9 mouse cellular contexts compared by ENCODE assay signal in the genomic region with DNA sequence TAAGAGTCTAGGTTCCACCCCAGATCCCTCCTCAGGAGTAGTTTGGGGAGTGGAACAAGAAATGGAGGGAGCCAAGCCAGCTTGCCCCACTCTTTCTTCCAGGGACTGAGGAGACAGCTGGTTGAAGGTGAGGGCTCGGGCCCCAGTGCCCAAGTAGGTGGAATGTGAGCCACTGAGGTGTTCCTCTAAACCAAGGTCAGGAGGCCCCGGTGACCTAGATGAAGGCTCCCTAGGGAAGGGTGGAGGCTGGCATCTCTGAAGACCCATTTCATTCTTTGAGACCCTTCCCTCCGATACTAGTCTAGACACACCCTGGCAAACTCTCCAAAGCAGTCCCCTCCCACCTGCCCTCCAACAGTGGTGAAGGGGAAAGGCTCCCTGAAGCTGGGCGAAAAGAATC. TPM values are rescaled to one million over a fixed set of nuclear protein-coding genes. Genes with fewer than 3 reads are reported as not detected.
DNase-seq lines count a peak whose midpoint lies in the region; ATAC-seq and TF ChIP-seq lines count a peak whose summit lies in the region.
"Had no signal": no experiment of that assay in that cellular context is flagged by ENCODE, and none has a peak within 500 bp of the region (broad histone marks: within the 10 kb centered on the region; RNA-seq: fewer than 3 reads in every experiment).

No protein-coding gene starts in this region.

- H3K27me3 ChIP-seq in heart, adult 2 months (ENCODE audit: control insufficient read depth, insufficient read depth, low read length): no peaks in the 10 kb centered on the region
- no peaks in the 10 kb centered on the region for H3K27me3 ChIP-seq in ES-Bruce4 (ENCODE audit: control insufficient read depth, insufficient read depth, low read length, poor library complexity, severe bottlenecking)
- no peaks in the 10 kb centered on the region for H3K27me3 ChIP-seq in heart, postnatal 0 days (ENCODE audit: control insufficient read depth, insufficient read depth, low read length)
- no peaks in the 10 kb centered on the region for H3K27me3 ChIP-seq in liver, embryonic 16.5 days (ENCODE audit: control insufficient read depth, insufficient read depth, low read depth, low read length)

- H3K4me3 ChIP-seq in heart, adult 2 months: peak overlapping the region; percentile 59; the same call in 1 of the 2 replicates
- H3K4me3 ChIP-seq in ES-Bruce4 (ENCODE audit: low read depth, low read length): peak overlapping the region; percentile 82
- H3K4me3 ChIP-seq in heart, postnatal 0 days (ENCODE audit: low read depth, low read length): peak overlapping the region; percentile 74
- H3K4me3 ChIP-seq in liver, embryonic 16.5 days (ENCODE audit: low read depth, low read length): no peak overlapping the region

- WGBS in heart, adult 2 months: 61% methylated on average over 4 of the region's 4 CpGs
- 66% methylated on average over 3 of the region's 4 CpGs for WGBS in heart, postnatal 0 days
- 57% methylated on average over 4 of the region's 4 CpGs for WGBS in liver, embryonic 16.5 days (ENCODE audit: insufficient replicate concordance)

- ATAC-seq in heart, postnatal 0 days (ENCODE audit: insufficient read depth, low read depth): no peak
- ATAC-seq in liver, embryonic 16.5 days (ENCODE audit: low read depth): no peak
- ATAC-seq: CD4-positive, CD25-positive, alpha-beta regulatory T cell, adult 4 months had no signal

- no peak for TF ChIP-seq CTCF in heart, adult 2 months (IDR thresholded peaks at IDR 0.05)
- no peak for TF ChIP-seq CTCF in ES-Bruce4 (IDR thresholded peaks at IDR 0.05; ENCODE audit: low read depth, low read length)
- TF ChIP-seq CTCF in heart, postnatal 0 days (IDR thresholded peaks at IDR 0.05; ENCODE audit: low read depth): no peak

- intact Hi-C loops in heart, adult 2 months (cut with DNase I): no loop called here

- peak overlapping the region; percentile 11; the same call in 1 of the 2 replicates for H3K9ac ChIP-seq in heart, adult 2 months (ENCODE audit: low read depth, low read length)
- peak overlapping the region; percentile 90 for H3K9ac ChIP-seq in ES-Bruce4 (ENCODE audit: low read depth, poor library complexity, severe bottlenecking)
- H3K9ac ChIP-seq in heart, postnatal 0 days (replicated peaks; ENCODE audit: low read depth, low read length): 0 out of 2 replicates have a peak overlapping the region, but pooled peaks have one; percentile 77
- H3K9ac ChIP-seq in liver, embryonic 16.5 days (ENCODE audit: low read depth, low read length): no peak overlapping the region

- no peak for DNase-seq in heart, adult 2 months
- no peak for DNase-seq in heart, adult 9 months (ENCODE audit: low spot score in 2 of 2)
- no peak for DNase-seq in heart, postnatal 0 days (ENCODE audit: low spot score)
- DNase-seq in frontal cortex, postnatal 10 days (ENCODE audit: low spot score in 2 of 2): no peak
- DNase-seq in urinary bladder, postnatal 14 days (ENCODE audit: low spot score): no peak
- no peak for DNase-seq in B cell, adult 2 months

- TF ChIP-seq POLR2A in heart, adult 2 months (IDR thresholded peaks at IDR 0.05; ENCODE audit: insufficient read depth, low read depth, low read length): no peak
- no peak for TF ChIP-seq POLR2A in ES-Bruce4 (IDR thresholded peaks at IDR 0.05; ENCODE audit: insufficient read depth, low read length)

- TF ChIP-seq EP300 in heart, adult 2 months (IDR thresholded peaks at IDR 0.05; ENCODE audit: insufficient read depth, low read depth, low read length): no peak
- no peak for TF ChIP-seq EP300 in ES-Bruce4 (IDR thresholded peaks at IDR 0.05; ENCODE audit: insufficient read depth, low read depth, low read length)
- TF ChIP-seq EP300 in heart, postnatal 0 days (IDR thresholded peaks at IDR 0.05; ENCODE audit: low read depth): no peak

- H3K4me1 ChIP-seq in heart, adult 2 months (ENCODE audit: control insufficient read depth, insufficient read depth, low read length): no peaks in the 10 kb centered on the region; the same call in 1 of the 2 replicates
- peaks cover 7% of the 10 kb centered on the region for H3K4me1 ChIP-seq in ES-Bruce4 (ENCODE audit: control insufficient read depth, insufficient read depth, low read length)
- H3K4me1 ChIP-seq in heart, postnatal 0 days (ENCODE audit: control insufficient read depth, insufficient read depth): 0 out of 2 replicates have a peak, but pooled peaks cover 4% of the 10 kb centered on the region
- peaks cover 24% of the 10 kb centered on the region for H3K4me1 ChIP-seq in liver, embryonic 16.5 days (ENCODE audit: control insufficient read depth, low read depth, low read length)

- H3K9me3 ChIP-seq in ES-Bruce4 (replicated peaks; ENCODE audit: control insufficient read depth, insufficient read depth, low read length, poor library complexity, severe bottlenecking): no peaks in the 10 kb centered on the region
- no peaks in the 10 kb centered on the region for H3K9me3 ChIP-seq in heart, postnatal 0 days (replicated peaks; ENCODE audit: control insufficient read depth, low read length)
- no peaks in the 10 kb centered on the region for H3K9me3 ChIP-seq in liver, embryonic 16.5 days (replicated peaks; ENCODE audit: control insufficient read depth, low read length)

- H3K79me2 ChIP-seq in heart, adult 2 months (replicated peaks; ENCODE audit: control insufficient read depth, insufficient read depth, low read length): no peaks in the 10 kb centered on the region

- H3K4me2 ChIP-seq in heart, postnatal 0 days (ENCODE audit: low read depth, low read length): peak overlapping the region; percentile 96
- H3K4me2 ChIP-seq in liver, embryonic 16.5 days (ENCODE audit: low read depth, low read length): peak overlapping the region; percentile 90

- H3K27ac ChIP-seq in heart, adult 2 months: peak overlapping the region; percentile 57
- no peak overlapping the region for H3K27ac ChIP-seq in ES-Bruce4 (ENCODE audit: insufficient read depth, low read length)
- H3K27ac ChIP-seq in heart, postnatal 0 days (ENCODE audit: low read depth): no peak overlapping the region
- no peak overlapping the region for H3K27ac ChIP-seq in liver, embryonic 16.5 days (ENCODE audit: low read length)

- H3K36me3 ChIP-seq in heart, adult 2 months (ENCODE audit: control insufficient read depth, insufficient read depth, low read length): no peaks in the 10 kb centered on the region
- peaks cover 5% of the 10 kb centered on the region for H3K36me3 ChIP-seq in ES-Bruce4 (ENCODE audit: control insufficient read depth, insufficient read depth, low read length, poor library complexity, severe bottlenecking)
- H3K36me3 ChIP-seq in heart, postnatal 0 days (replicated peaks; ENCODE audit: control insufficient read depth, insufficient read depth, low read length): no peaks in the 10 kb centered on the region
- no peaks in the 10 kb centered on the region for H3K36me3 ChIP-seq in liver, embryonic 16.5 days (ENCODE audit: control insufficient read depth, insufficient read depth)

RNA-seq across cellular contexts. Expression of a gene that starts 12.0 kb away (rescaled TPM):
- total RNA-seq in heart, adult 2 months (2021): not detected
- polyA plus RNA-seq in heart, adult 2 months (2012; rRNA removed): 0.06 TPM in 1 of 2 replicates, not detected in the other
- not detected in 2 replicates for polyA plus RNA-seq in ES-Bruce4 (2011; ENCODE audit: insufficient read depth, insufficient read length, low read depth, missing spikeins)
- total RNA-seq in heart, postnatal 0 days (2014; rRNA removed; ENCODE audit: low replicate concordance): not detected in 2 replicates
- 0.10 TPM in 1 of 2 replicates, not detected in the other for polyA plus RNA-seq in heart, postnatal 0 days (2015; fragmentation: Nextera tagmentation; extraction: Ambion mirVana)
- polyA plus RNA-seq in liver, embryonic 16.5 days (2015; fragmentation: Nextera tagmentation; extraction: Ambion mirVana): 1.0 and 1.1 TPM in 2 replicates
- polyA plus RNA-seq: CD4-positive, CD25-positive, alpha-beta regulatory T cell, adult 4 months had no signal

RNA-seq across cellular contexts. Expression of a gene that starts 17.5 kb away (rescaled TPM):
- total RNA-seq in heart, adult 2 months (2021): 10 to 100 TPM; 10.1 to 10.4 TPM
- polyA plus RNA-seq in heart, adult 2 months (2012; rRNA removed): 7.3 and 12.0 TPM in 2 replicates
- polyA plus RNA-seq in ES-Bruce4 (2011; ENCODE audit: insufficient read depth, insufficient read length, low read depth, missing spikeins): 26.8 and 29.6 TPM in 2 replicates
- 5.4 and 7.9 TPM in 2 replicates for total RNA-seq in heart, postnatal 0 days (2014; rRNA removed; ENCODE audit: low replicate concordance)
- polyA plus RNA-seq in heart, postnatal 0 days (2015; fragmentation: Nextera tagmentation; extraction: Ambion mirVana): 4.5 and 5.5 TPM in 2 replicates
- polyA plus RNA-seq in liver, embryonic 16.5 days (2015; fragmentation: Nextera tagmentation; extraction: Ambion mirVana): 5.5 and 7.0 TPM in 2 replicates
- polyA plus RNA-seq: CD4-positive, CD25-positive, alpha-beta regulatory T cell, adult 4 months had no signal

RNA-seq across cellular contexts. Expression of a gene that starts 44.2 kb away (rescaled TPM):
- 10 to 100 TPM; 36.4 to 36.7 TPM for total RNA-seq in heart, adult 2 months (2021)
- 38.6 and 44.6 TPM in 2 replicates for polyA plus RNA-seq in heart, adult 2 months (2012; rRNA removed)
- polyA plus RNA-seq in ES-Bruce4 (2011; ENCODE audit: insufficient read depth, insufficient read length, low read depth, missing spikeins): 35.6 and 39.5 TPM in 2 replicates
- 83.3 and 85.4 TPM in 2 replicates for total RNA-seq in heart, postnatal 0 days (2014; rRNA removed; ENCODE audit: low replicate concordance)
- polyA plus RNA-seq in heart, postnatal 0 days (2015; fragmentation: Nextera tagmentation; extraction: Ambion mirVana): 44.3 and 47.5 TPM in 2 replicates
- polyA plus RNA-seq in liver, embryonic 16.5 days (2015; fragmentation: Nextera tagmentation; extraction: Ambion mirVana): 18.4 and 19.6 TPM in 2 replicates

RNA-seq across cellular contexts. Expression of a gene that starts 49.9 kb away (rescaled TPM):
- total RNA-seq in heart, adult 2 months (2021): 10 to 100 TPM; 50.2 to 55.2 TPM
- 58.7 and 96.8 TPM in 2 replicates for polyA plus RNA-seq in heart, adult 2 months (2012; rRNA removed)
- polyA plus RNA-seq in ES-Bruce4 (2011; ENCODE audit: insufficient read depth, insufficient read length, low read depth, missing spikeins): 140 and 145 TPM in 2 replicates
- total RNA-seq in heart, postnatal 0 days (2014; rRNA removed; ENCODE audit: low replicate concordance): 109 and 117 TPM in 2 replicates
- 124 TPM in 2 replicates for polyA plus RNA-seq in heart, postnatal 0 days (2015; fragmentation: Nextera tagmentation; extraction: Ambion mirVana)
- 194 TPM in 2 replicates for polyA plus RNA-seq in liver, embryonic 16.5 days (2015; fragmentation: Nextera tagmentation; extraction: Ambion mirVana)
